Mouse (Mus musculus) C2C12 (cell line): ENCODE measurements around the gene Sarm1. TPM values are rescaled to one million over a fixed set of nuclear protein-coding genes. Genes with fewer than 3 reads are reported as not detected.

Experiments used
- H3K27me3 ChIP-seq: one replicate; pipeline ENCODE4 v1.6.1; 2011; ENCODE audit not compliant: control insufficient read depth, insufficient read depth, insufficient read length
- H3K36me3 ChIP-seq: one replicate; pipeline ENCODE4 v1.6.1; 2011; ENCODE audit not compliant: control insufficient read depth, insufficient read depth
- H3K4me3 ChIP-seq: one replicate; pipeline ENCODE4 v1.5.1; 2011; ENCODE audit warnings: mild to moderate bottlenecking, control low read depth; ENCODE audit not compliant: poor library complexity, insufficient read depth, severe bottlenecking
- H3K79me2 ChIP-seq: one replicate; pipeline ENCODE4 v1.6.1; 2011; ENCODE audit not compliant: control insufficient read depth, insufficient read depth
- H3K79me3 ChIP-seq: one replicate; pipeline ENCODE4 v1.6.1; 2011; ENCODE audit warnings: low read depth, control low read depth
- H3ac ChIP-seq: one replicate; pipeline ENCODE3; 2011; ENCODE audit warnings: low read depth; ENCODE audit not compliant: control insufficient read depth, insufficient read length
- CEBPB ChIP-seq: IDR thresholded peaks from one replicate; pipeline ENCODE4 v1.6.1; 2011; ENCODE audit warnings: low read depth, mild to moderate bottlenecking, control low read depth, moderate library complexity
- CTCF ChIP-seq: IDR thresholded peaks from one replicate; pipeline ENCODE4 v1.5.1; 2011; ENCODE audit not compliant: control insufficient read depth, insufficient read depth, insufficient read length
- FOSL1 ChIP-seq: IDR thresholded peaks from one replicate; pipeline ENCODE4 v1.8.0; 2011; ENCODE audit warnings: mild to moderate bottlenecking, low read length; ENCODE audit not compliant: poor library complexity, insufficient read depth, severe bottlenecking
- MAX ChIP-seq: IDR thresholded peaks from one replicate; pipeline ENCODE4 v1.6.1; 2011; ENCODE audit warnings: mild to moderate bottlenecking, control low read depth
- MYOD1 ChIP-seq: IDR thresholded peaks from one replicate; pipeline ENCODE4 v1.6.1; 2011; ENCODE audit warnings: low read depth; ENCODE audit not compliant: control insufficient read depth, insufficient read length
- MYOG ChIP-seq: IDR thresholded peaks from one replicate; pipeline ENCODE4 v1.6.1; 2011; ENCODE audit not compliant: control insufficient read depth, insufficient read length; ENCODE audit errors: extremely low read depth
- USF1 ChIP-seq: IDR thresholded peaks from one replicate; pipeline ENCODE4 v1.6.1; 2011; ENCODE audit warnings: low read depth, mild to moderate bottlenecking, control low read depth, moderate library complexity
- polyA plus RNA-seq: library from polyadenylated mRNA; unstranded; fragments of >200 nt; fragmentation: generic; extraction: Trizol; gene quantifications from one replicate; pipeline ENCODE4 v1.2.1, GENCODE M21; 2012; ENCODE audit warnings: missing spikeins

Gene Sarm1
- polyA plus RNA-seq, 1 experiment = 0.19 TPM

DNA sequence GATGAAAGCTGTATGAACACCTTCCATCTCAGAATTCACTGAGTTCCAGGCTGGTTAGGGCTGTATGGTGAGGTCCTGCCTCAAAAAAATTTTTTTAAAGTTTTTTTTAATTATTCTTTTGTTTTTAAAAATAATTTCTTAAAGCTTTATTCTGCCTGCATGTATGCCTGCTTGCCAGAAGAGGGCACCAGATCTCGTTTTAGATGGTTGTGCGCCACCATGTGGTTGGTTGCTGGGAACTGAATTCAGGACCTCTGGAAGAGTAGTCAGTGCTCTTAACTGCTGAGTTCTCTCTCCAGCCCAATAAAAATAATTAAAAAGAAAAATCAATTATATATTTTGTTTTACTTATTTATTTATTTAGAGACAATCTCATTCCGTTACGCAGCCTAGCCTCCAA is 43.9 kb downstream of the Sarm1 start:
- H3K79me2 ChIP-seq = no peaks in the 10 kb centered on the region
- H3K79me3 ChIP-seq = no peaks in the 10 kb centered on the region
- no peak overlapping the region for H3K4me3 ChIP-seq
- no peak for TF ChIP-seq CEBPB
- TF ChIP-seq CTCF = peak; percentile 69
- H3ac ChIP-seq = no peak overlapping the region
- no peaks in the 10 kb centered on the region for H3K36me3 ChIP-seq
- peaks cover 6% of the 10 kb centered on the region for H3K27me3 ChIP-seq

DNA sequence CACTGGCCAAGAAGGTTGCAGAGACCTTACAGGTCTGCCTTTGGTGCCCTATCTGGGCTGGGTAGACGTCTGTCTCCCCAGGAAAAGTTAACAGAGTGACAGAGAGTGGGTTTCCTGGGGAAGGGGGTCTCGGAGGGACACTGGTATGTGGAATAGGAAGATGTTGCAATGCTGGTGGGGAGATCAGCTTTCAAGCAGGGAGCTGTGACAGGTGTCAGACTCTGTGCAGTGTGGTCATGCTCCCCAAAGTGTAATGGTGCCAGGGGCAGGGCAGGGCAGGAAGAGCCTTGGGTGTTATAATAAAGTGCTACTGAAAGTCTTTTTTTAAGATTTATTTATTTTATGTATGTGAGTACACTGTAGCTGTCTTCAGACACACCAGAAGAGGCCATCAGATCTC is 47.2 kb downstream of the Sarm1 start:
- Histone ChIP-seq H3K79me2 (no peaks in the 10 kb centered on the region), H3ac (no peak overlapping the region), H3K4me3 (no peak overlapping the region), H3K27me3 (no peaks in the 10 kb centered on the region), H3K79me3 (no peaks in the 10 kb centered on the region), H3K36me3 (no peaks in the 10 kb centered on the region)
- peak; percentile 41 for TF ChIP-seq CEBPB
- TF ChIP-seq USF1 = no peak

DNA sequence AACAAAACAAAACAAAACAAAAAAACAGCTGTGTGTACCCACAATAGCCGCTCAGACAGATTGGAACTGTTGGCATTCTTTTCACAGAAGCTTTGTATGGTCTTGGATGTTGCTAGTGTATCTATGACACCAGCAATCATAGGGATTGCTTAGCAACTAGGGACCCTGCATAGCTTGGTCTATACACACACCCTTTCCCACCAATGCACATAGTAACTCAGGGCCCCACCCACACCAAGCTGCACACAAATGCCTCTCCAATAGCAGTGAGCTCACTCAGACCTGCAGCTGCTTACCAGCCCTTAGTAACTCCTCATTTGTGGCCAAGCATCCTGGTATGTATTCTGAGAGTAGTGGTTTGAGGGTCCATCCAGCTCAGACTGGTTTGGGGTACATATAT is 49.3 kb downstream of the Sarm1 start:
- Histone ChIP-seq H3K36me3 (no peaks in the 10 kb centered on the region), H3K27me3 (no peaks in the 10 kb centered on the region), H3K79me2 (no peaks in the 10 kb centered on the region), H3ac (no peak overlapping the region), H3K79me3 (no peaks in the 10 kb centered on the region), H3K4me3 (no peak overlapping the region)
- no peak for TF ChIP-seq MYOD1
- no peak for TF ChIP-seq MYOG
- TF ChIP-seq FOSL1 = no peak
- no peak for TF ChIP-seq CEBPB
- TF ChIP-seq CTCF = no peak
- no peak for TF ChIP-seq USF1
- no peak for TF ChIP-seq MAX

DNA sequence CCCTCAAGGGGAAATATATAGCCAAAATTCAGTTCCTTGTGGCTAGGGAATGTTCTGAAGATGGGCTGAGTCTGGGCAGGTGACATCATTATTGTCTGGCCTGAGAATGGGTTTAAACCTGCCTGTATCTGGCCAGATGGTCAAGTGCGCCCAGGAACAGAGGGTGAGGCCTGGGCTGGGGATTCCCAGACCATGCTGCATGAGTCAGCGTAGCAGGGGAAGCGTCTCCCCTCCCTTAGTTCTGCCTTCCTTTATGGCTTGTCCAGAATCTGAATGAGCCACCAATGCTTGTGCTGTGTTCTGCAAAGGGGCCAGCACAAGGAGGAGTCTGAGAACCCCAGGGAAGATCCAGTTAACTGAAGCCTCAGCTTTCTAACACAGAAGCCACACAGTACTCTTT is 50.4 kb downstream of the Sarm1 start:
- Histone ChIP-seq H3K27me3 (no peaks in the 10 kb centered on the region), H3ac (no peak overlapping the region), H3K79me3 (no peaks in the 10 kb centered on the region), H3K36me3 (no peaks in the 10 kb centered on the region), H3K4me3 (no peak overlapping the region), H3K79me2 (no peaks in the 10 kb centered on the region)
- TF ChIP-seq CTCF = no peak
- TF ChIP-seq CEBPB = no peak
- no peak for TF ChIP-seq MAX
- TF ChIP-seq FOSL1 = no peak
- TF ChIP-seq USF1 = no peak
- no peak for TF ChIP-seq MYOG
- TF ChIP-seq MYOD1 = no peak

DNA sequence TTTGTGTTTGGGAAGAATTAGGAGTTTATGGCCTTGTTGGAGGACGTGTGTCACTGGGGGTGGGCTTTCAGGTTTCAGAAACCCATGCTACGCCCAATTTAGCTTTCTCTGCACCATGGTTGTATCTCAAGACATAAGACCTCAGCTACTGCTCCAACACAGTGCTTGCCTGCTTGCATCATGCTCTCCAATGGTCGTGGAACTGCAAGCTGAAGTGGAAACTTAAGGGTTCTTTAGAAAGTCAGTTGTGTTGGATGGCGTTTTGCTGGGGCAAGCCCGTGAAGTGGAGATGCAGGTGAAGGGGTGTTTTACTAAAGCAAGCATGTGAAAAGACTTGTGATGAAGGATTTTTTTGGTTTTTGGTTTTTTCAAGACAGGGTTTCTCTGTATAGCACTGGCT is 54.4 kb downstream of the Sarm1 start:
- H3K79me2 ChIP-seq = no peaks in the 10 kb centered on the region
- no peak overlapping the region for H3K4me3 ChIP-seq
- no peak overlapping the region for H3ac ChIP-seq
- no peaks in the 10 kb centered on the region for H3K79me3 ChIP-seq
- H3K27me3 ChIP-seq = no peaks in the 10 kb centered on the region
- TF ChIP-seq CEBPB (no peak), CTCF (no peak), FOSL1 (no peak), MAX (no peak), MYOD1 (no peak), USF1 (no peak), MYOG (no peak)
- H3K36me3 ChIP-seq = no peaks in the 10 kb centered on the region

DNA sequence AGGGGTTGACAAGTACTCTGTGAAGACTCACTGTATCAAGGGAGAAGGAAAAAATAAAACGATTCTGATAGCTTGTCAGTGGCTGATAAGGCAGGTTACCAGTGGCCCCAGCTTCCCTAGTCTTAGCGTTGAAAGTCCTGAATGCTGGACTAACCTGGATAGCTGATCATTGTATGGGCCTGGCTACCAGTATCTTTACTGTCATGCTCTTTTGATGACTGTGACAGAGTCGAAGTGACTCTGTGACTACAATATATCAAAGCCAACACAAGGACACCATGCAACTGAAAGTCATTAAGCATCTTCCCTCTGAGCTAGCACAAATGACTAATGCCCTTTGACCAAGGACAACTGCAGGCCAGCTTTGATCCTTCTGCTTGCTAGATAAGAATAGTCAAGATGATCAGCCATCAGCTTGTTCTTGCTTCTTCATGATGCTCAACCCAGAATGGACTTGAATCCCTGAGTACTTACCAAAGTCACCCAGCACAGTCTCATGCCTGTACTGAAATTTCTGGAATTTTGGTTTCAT is 59.1 kb downstream of the Sarm1 start:
- no peak overlapping the region for H3K4me3 ChIP-seq
- TF ChIP-seq MYOD1 (no peak), MYOG (no peak), USF1 (no peak), CEBPB (no peak), FOSL1 (no peak), MAX (no peak), CTCF (no peak)
- H3K27me3 ChIP-seq = no peaks in the 10 kb centered on the region
- H3K36me3 ChIP-seq = no peaks in the 10 kb centered on the region
- H3K79me2 ChIP-seq = no peaks in the 10 kb centered on the region
- no peaks in the 10 kb centered on the region for H3K79me3 ChIP-seq
- no peak overlapping the region for H3ac ChIP-seq

DNA sequence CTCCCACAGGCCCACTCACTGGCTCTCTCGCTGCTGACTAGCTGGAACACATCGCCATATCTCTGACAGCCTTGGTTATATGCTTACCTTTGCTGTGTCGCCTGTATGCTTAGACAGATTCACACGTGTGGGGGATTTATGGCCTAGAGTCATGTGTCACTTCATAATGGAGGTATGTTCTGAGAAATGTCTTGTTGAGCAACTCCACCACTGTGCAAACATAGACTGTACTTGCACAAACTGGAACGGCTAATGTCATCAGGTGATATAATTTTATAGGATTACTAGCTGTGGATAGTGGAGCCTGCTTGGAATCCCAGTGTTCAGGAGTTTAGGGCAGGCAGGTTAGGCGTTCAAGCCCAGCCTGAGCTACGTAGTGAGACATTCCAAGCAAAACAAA is 60.4 kb downstream of the Sarm1 start:
- TF ChIP-seq FOSL1 (no peak), CTCF (no peak), MAX (no peak), USF1 (no peak), MYOD1 (no peak), MYOG (no peak), CEBPB (no peak)
- no peaks in the 10 kb centered on the region for H3K36me3 ChIP-seq

More for the DNA sequence above, 60.4 kb downstream of the Sarm1 start:
- Histone ChIP-seq H3K79me2 (no peaks in the 10 kb centered on the region), H3ac (no peak overlapping the region), H3K79me3 (no peaks in the 10 kb centered on the region), H3K4me3 (no peak overlapping the region), H3K27me3 (no peaks in the 10 kb centered on the region)
